Mouse (Mus musculus) bone marrow, adult 2 months (tissue): ENCODE results near the gene Znhit2. TPM values are rescaled to one million over a fixed set of nuclear protein-coding genes. Genes with fewer than 3 reads are reported as not detected.
A peak's percentile ranks its signal among the peaks of the same experiment; 100 is the strongest.

ENCODE experiments used
- H3K27ac ChIP-seq: fragments of 200-500 bp; 2 replicates; pipeline ENCODE4 v1.5.1; 2012; ENCODE audit warnings: low read depth, mild to moderate bottlenecking, control low read depth, inconsistent platforms, low read length; ENCODE audit not compliant: control insufficient read depth, poor library complexity, insufficient read depth
- H3K4me1 ChIP-seq: fragments of 200-500 bp; 2 replicates; pipeline ENCODE4 v1.6.1; 2011; ENCODE audit warnings: low read length; ENCODE audit not compliant: control insufficient read depth, insufficient read depth
- H3K4me3 ChIP-seq: fragments of 200-500 bp; replicated peaks from 2 replicates; pipeline ENCODE3; 2011; ENCODE audit warnings: mild to moderate bottlenecking, low read depth, low read length, control low read depth; ENCODE audit not compliant: control insufficient read depth
- CTCF ChIP-seq: fragments of 200-500 bp; IDR thresholded peaks from 2 replicates; pipeline ENCODE4 v1.5.1; 2011; ENCODE audit warnings: low read length, control low read depth; ENCODE audit not compliant: control insufficient read depth, insufficient read depth
- POLR2A ChIP-seq: fragments of 200-500 bp; IDR thresholded peaks from 2 replicates; pipeline ENCODE4 v1.6.1; 2011; ENCODE audit warnings: low read depth, mild to moderate bottlenecking, control low read depth, low read length, borderline replicate concordance; ENCODE audit not compliant: control insufficient read depth
- WGBS: fragments of 180-500 bp; shearing (Covaris S2); methylation state at CpG from one replicate; pipeline ENCODE4 v1.1.7; 2018; 5-methylcytosine and 5-hydroxymethylcytosine counted together
- polyA plus RNA-seq: library from polyadenylated mRNA; stranded (reverse); fragments of >200 nt; gene quantifications from 2 replicates; pipeline ENCODE4 v1.2.4, GENCODE M21; 2011; ENCODE audit warnings: low replicate concordance; ENCODE audit not compliant: missing spikeins, insufficient read depth, insufficient read length

Gene Znhit2
- polyA plus RNA-seq, 1 experiment, result 14.3 TPM

DNA sequence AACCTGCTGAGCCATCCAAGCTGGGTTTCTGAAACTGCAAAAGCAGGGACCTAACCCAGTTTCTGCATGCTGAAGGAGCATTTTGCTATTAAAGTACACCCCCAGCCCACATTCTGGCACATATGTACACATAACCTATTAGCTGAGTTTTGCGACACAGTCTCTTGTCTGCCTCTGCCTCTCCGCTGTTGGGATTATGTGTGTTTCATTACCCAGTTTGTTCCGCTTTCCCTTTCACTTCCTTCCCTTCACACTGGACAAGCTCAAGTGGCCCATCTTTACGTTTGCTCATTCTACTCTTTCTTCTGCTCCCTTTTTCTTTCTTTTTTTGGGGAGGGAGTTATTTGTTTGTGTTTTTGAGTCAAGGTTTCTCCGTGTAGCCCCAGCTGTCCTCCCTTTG is 12.9 kb downstream of the Znhit2 start:
- H3K27ac ChIP-seq, result peak overlapping the region; percentile 47; the same call in 1 of the 2 replicates
- 57% methylated on average over 5 of the region's 5 CpGs for WGBS
- TF ChIP-seq CTCF (no peak), POLR2A (no peak)
- peaks cover 7% of the 10 kb centered on the region for H3K4me1 ChIP-seq
- H3K4me3 ChIP-seq, result no peak overlapping the region

DNA sequence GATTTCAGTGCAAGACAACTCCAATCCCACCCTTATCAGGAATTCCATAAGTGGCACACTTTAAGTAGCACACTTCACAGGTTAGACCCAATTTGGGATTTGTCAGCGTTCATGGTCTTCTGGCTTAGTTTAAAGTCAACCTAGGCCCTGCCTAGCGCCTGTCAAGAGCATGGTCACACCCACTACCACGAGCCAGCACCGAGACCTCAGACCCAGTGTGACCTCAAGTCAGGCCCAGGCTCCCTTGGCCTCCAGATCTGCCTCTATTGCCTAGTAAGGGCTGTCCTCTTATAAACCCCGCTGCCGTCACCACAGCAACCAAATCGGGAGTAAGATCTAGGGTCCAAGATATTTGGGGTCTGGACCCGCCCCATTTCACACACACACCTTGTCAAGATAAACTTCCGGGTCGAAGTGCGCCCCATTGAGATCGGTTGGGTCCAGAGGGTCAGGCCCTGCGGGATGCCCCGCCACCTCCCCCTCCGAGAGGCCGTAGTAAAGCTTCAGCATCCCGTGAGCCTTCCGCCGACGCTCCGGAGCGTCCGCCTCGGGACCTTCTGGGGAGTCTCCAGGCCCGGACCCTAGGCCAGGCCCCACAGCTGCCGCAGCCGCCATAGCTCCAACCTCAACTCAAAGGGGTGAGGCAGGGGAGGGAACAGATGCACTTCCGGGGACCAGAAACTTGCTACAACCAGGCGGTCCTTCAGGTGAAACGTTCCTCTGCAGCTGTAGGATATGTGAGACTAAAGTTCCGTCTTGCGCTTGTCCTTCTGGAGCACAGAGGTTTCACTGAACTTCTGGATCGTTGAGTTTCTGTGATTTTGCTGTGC is 15.8 kb downstream of the Znhit2 start, which contains the start of gene Vps51:
Gene Vps51 (minus strand): TSS at position 668 of the 830 bp plus-strand sequence.
- Histone ChIP-seq H3K4me1 (peaks cover 6% of the 10 kb centered on the region), H3K27ac (peak within 1 kb of the TSS; percentile 79), H3K4me3 (peak within 1 kb of the TSS; percentile 78)
- TF ChIP-seq POLR2A (peak; percentile 49; the same call in 1 of the 2 replicates), CTCF (no peak)
- WGBS, result 1% methylated on average over 33 of the region's 33 CpGs

DNA sequence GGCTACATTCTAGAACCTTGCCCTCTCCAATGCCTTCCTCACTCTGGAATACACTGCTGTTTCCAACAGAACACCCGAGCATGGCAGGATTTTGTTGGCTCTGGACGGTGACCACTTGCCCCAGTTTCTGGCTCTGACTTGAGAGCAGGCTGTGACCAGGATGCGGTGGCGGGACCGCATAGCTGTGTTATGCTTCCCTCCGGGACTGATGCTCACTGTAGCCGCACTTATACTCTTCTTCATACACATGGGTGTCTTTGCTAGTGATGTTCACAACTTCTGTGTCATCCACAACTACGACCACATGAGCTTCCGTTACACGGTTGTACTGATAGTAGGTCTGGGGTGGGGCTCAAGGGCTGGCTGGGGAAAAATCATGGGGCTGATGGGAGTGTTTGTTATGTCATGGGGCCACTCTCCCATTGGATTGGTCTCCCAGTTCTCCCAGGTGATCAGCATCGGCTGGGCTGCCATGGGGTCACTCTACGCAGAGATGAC is 19.0 kb downstream of the Znhit2 start, which contains the start of gene Tmem262:
Gene Tmem262 (plus strand): TSS at position 51 of the 498 bp plus-strand sequence.
- TF ChIP-seq CTCF (no peak), POLR2A (no peak)
- 87% methylated on average over 12 of the region's 12 CpGs for WGBS
- no peak within 1 kb of the TSS for H3K27ac ChIP-seq
- no peak within 1 kb of the TSS for H3K4me3 ChIP-seq
- H3K4me1 ChIP-seq, result peaks cover 4% of the 10 kb centered on the region

DNA sequence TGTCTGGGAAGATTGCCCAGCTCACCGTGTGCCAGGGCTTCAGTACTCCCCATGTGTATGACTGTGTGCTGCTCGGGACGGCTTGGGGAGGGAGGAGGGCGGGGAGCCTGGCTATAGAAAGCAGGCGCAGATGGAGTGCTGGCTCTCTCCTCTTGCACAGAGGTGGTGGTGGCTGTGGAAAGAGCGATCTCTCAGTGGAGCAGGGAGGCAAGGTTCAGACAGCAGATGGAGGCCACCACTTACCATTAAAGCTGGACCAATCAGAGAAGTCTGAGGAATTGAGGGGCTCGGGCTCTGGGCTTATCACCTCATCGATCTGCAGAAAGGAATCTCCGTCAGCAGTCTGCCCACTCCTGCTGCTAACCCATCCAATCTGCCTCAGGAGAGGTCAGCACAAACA is 21.2 kb downstream of the Znhit2 start, which contains the start of gene Gm28374:
Gene Gm28374 (minus strand): TSS at position 101 of the 400 bp plus-strand sequence.
- no peak for TF ChIP-seq CTCF
- WGBS, result 81% methylated on average over 9 of the region's 9 CpGs
- no peak within 1 kb of the TSS for H3K27ac ChIP-seq
- no peaks in the 10 kb centered on the region; the same call in 1 of the 2 replicates for H3K4me1 ChIP-seq
- no peak within 1 kb of the TSS for H3K4me3 ChIP-seq

- H3K27ac ChIP-seq, result peak within 1 kb of the TSS; percentile 61
- TF ChIP-seq CTCF (no peak; the same call in 1 of the 2 replicates), POLR2A (peak; percentile 82)
- under 1% methylated on average over 58 of the region's 58 CpGs for WGBS
- H3K4me3 ChIP-seq, result peak within 1 kb of the TSS; percentile 71
- H3K4me1 ChIP-seq, result no peaks in the 10 kb centered on the region; the same call in 1 of the 2 replicates
Observed at GRCm38 (mm10) chr19:6084478-6085248, 23.7 kb downstream of the Znhit2 start, which contains the start of the genes Zfpl1 and Cdca5. Gene Zfpl1, minus strand, starts transcription at chr19:6084956. Gene Cdca5, plus strand, starts transcription at chr19:6084983.

DNA sequence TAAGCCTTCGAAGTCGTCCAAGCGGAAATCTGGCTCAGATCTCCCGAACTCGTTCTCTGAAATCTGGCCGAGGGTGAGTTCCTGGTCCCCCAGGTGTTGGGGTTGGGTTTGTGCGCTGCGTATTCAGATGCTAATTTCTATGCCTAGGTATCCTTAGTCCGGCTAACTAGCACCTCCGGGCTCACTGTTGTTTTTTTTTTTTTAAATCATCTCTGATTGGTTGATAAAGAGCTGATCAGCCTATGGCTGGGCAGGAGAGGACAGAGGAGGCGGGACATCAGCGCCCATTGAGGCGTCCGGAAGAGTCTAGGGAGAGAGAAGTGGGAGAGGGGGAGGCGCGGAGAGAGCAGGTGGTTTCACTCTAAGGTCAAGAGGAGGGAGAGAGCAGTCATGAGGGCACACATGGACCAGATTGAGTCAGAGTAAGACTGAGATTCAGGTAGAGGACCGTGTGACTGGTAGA is 24.5 kb downstream of the Znhit2 start:
- Histone ChIP-seq H3K4me1 (no peaks in the 10 kb centered on the region; the same call in 1 of the 2 replicates), H3K27ac (peak overlapping the region; percentile 61), H3K4me3 (peak overlapping the region; percentile 71)
- WGBS, result under 1% methylated on average over 17 of the region's 17 CpGs
- TF ChIP-seq CTCF (no peak), POLR2A (no peak)

DNA sequence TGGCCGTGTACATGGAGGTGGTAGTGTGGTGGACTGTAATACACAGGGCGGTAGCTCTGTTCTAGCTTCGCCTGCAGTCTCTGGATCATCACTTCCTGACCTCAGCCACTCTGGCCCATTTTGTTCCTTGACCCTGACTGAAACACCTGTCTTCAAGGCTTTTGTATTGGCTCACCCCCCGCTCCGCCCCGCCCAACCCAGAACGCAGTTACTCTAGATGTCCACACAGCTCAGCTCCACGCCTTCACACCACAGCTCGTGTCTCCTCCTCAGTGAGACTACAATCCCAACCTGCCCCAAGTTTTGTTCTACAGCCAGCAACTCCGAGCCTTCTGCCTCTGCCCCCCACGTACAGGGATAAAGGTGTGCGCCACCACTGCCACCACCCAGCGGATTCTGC is 27.8 kb downstream of the Znhit2 start:
- TF ChIP-seq CTCF (no peak), POLR2A (no peak)

More for the DNA sequence above, 27.8 kb downstream of the Znhit2 start:
- 95% methylated on average over 13 of the region's 13 CpGs for WGBS
- Histone ChIP-seq H3K4me1 (no peaks in the 10 kb centered on the region; the same call in 1 of the 2 replicates), H3K4me3 (no peak overlapping the region), H3K27ac (no peak overlapping the region)
